Mouse (Mus musculus): ENCODE measurements around the gene Arsa. TPM values are rescaled to one million over a fixed set of nuclear protein-coding genes. Genes with fewer than 3 reads are reported as not detected.
A peak's percentile ranks its signal among the peaks of the same experiment; 100 is the strongest.
"Not testable (repeated sequence)": the region's sequence is repeated elsewhere in the genome, so short reads cannot be mapped to it uniquely, and the experiment has no call there.

Arsa gene
- polyA plus RNA-seq, 1 experiment = 33.2 TPM

GRCm38 (mm10) chr15:89432946-89433345 lies 44.3 kb downstream of the Arsa start:
- Histone ChIP-seq H3K27me3 (ENCODE audit: control insufficient read depth, insufficient read depth, insufficient read length) (no peaks in the 10 kb centered on the region), H3ac (ENCODE audit: control insufficient read depth, insufficient read length) (no peak overlapping the region), H3K36me3 (ENCODE audit: control insufficient read depth, insufficient read depth) (no peaks in the 10 kb centered on the region), H3K4me2 (ENCODE audit: low read depth) (no peak overlapping the region), H3K4me3 (no peak overlapping the region), H3K79me2 (ENCODE audit: control insufficient read depth, insufficient read depth) (peaks cover 12% of the 10 kb centered on the region)
- TF ChIP-seq CEBPB (IDR thresholded peaks at IDR 0.05; ENCODE audit: insufficient read depth, poor library complexity, severe bottlenecking) = no peak
- no peak for TF ChIP-seq TCF3 (IDR thresholded peaks at IDR 0.05; ENCODE audit: insufficient read length, low read depth)
- TF ChIP-seq SRF (IDR thresholded peaks at IDR 0.05; ENCODE audit: control insufficient read depth, insufficient read length, low read depth) = no peak
- no peak for TF ChIP-seq MYOG (IDR thresholded peaks at IDR 0.05; ENCODE audit: control insufficient read depth in 1 of 3, insufficient read depth in 1 of 3, insufficient read length in 2 of 3, low read depth in 2 of 3)
- TF ChIP-seq USF1 (IDR thresholded peaks at IDR 0.05; ENCODE audit: low read depth) = no peak
- TF ChIP-seq POLR2A (IDR thresholded peaks at IDR 0.05; ENCODE audit: insufficient read length, low read depth) = no peak
- TF ChIP-seq E2F4 (IDR thresholded peaks at IDR 0.05; ENCODE audit: insufficient read depth) = no peak
- no peak for TF ChIP-seq MYOD1 (IDR thresholded peaks at IDR 0.05; ENCODE audit: control insufficient read depth in 1 of 3, insufficient read length in 2 of 3, low read depth in 2 of 3)
- TF ChIP-seq MAX (IDR thresholded peaks at IDR 0.05; ENCODE audit: low read depth) = no peak
- no peak for TF ChIP-seq REST (IDR thresholded peaks at IDR 0.05; ENCODE audit: insufficient read depth, insufficient read length)

GRCm38 (mm10) chr15:89431806-89432205 lies 45.4 kb downstream of the Arsa start:
- peaks cover 12% of the 10 kb centered on the region for H3K79me2 ChIP-seq (ENCODE audit: control insufficient read depth, insufficient read depth)
- H3K4me3 ChIP-seq = no peak overlapping the region
- no peak overlapping the region for H3K4me2 ChIP-seq (ENCODE audit: low read depth)
- TF ChIP-seq MYOD1 (IDR thresholded peaks at IDR 0.05; ENCODE audit: control insufficient read depth in 1 of 3, insufficient read length in 2 of 3, low read depth in 2 of 3) = no peak
- TF ChIP-seq POLR2A (IDR thresholded peaks at IDR 0.05; ENCODE audit: insufficient read length, low read depth) = no peak
- no peak for TF ChIP-seq POLR2AphosphoS2 (IDR thresholded peaks at IDR 0.05; ENCODE audit: insufficient read length, low read depth)
- TF ChIP-seq TCF3 (IDR thresholded peaks at IDR 0.05; ENCODE audit: insufficient read length, low read depth) = no peak
- TF ChIP-seq CEBPB (IDR thresholded peaks at IDR 0.05; ENCODE audit: insufficient read depth, poor library complexity, severe bottlenecking) = no peak
- TF ChIP-seq REST (IDR thresholded peaks at IDR 0.05; ENCODE audit: insufficient read depth, insufficient read length) = no peak
- no peak for TF ChIP-seq SRF (IDR thresholded peaks at IDR 0.05; ENCODE audit: control insufficient read depth, insufficient read length, low read depth)
- no peak for TF ChIP-seq MAX (IDR thresholded peaks at IDR 0.05; ENCODE audit: low read depth)
- TF ChIP-seq MYOG (IDR thresholded peaks at IDR 0.05; ENCODE audit: control insufficient read depth in 1 of 3, insufficient read depth in 1 of 3, insufficient read length in 2 of 3, low read depth in 2 of 3) = no peak
- TF ChIP-seq E2F4 (IDR thresholded peaks at IDR 0.05; ENCODE audit: insufficient read depth) = no peak
- no peaks in the 10 kb centered on the region for H3K27me3 ChIP-seq (ENCODE audit: control insufficient read depth, insufficient read depth, insufficient read length)
- no peak overlapping the region for H3ac ChIP-seq (ENCODE audit: control insufficient read depth, insufficient read length)
- H3K36me3 ChIP-seq (ENCODE audit: control insufficient read depth, insufficient read depth) = peaks cover 9% of the 10 kb centered on the region

GRCm38 (mm10) chr15:89431271-89431670 lies 46.0 kb downstream of the Arsa start:
- H3K79me2 ChIP-seq (ENCODE audit: control insufficient read depth, insufficient read depth) = peaks cover 12% of the 10 kb centered on the region
- H3K4me3 ChIP-seq = no peak overlapping the region
- H3K4me2 ChIP-seq (ENCODE audit: low read depth) = no peak overlapping the region
- peaks cover 9% of the 10 kb centered on the region for H3K36me3 ChIP-seq (ENCODE audit: control insufficient read depth, insufficient read depth)
- no peak overlapping the region for H3ac ChIP-seq (ENCODE audit: control insufficient read depth, insufficient read length)
- no peaks in the 10 kb centered on the region for H3K27me3 ChIP-seq (ENCODE audit: control insufficient read depth, insufficient read depth, insufficient read length)
- TF ChIP-seq POLR2AphosphoS2 (IDR thresholded peaks at IDR 0.05; ENCODE audit: insufficient read length, low read depth) (no peak), CEBPB (IDR thresholded peaks at IDR 0.05; ENCODE audit: insufficient read depth, poor library complexity, severe bottlenecking) (no peak), MAX (IDR thresholded peaks at IDR 0.05; ENCODE audit: low read depth) (no peak), TCF12 (IDR thresholded peaks at IDR 0.05; ENCODE audit: insufficient read depth, poor library complexity, severe bottlenecking) (no peak)

- not testable (repeated sequence) for H3K27me3 ChIP-seq (ENCODE audit: control insufficient read depth, insufficient read depth, insufficient read length); H3ac ChIP-seq (ENCODE audit: control insufficient read depth, insufficient read length); H3K36me3 ChIP-seq (ENCODE audit: control insufficient read depth, insufficient read depth)
- Histone ChIP-seq H3K4me2 (ENCODE audit: low read depth) (peak overlapping the region; percentile 76), H3K79me2 (ENCODE audit: control insufficient read depth, insufficient read depth) (peaks cover 12% of the 10 kb centered on the region), H3K4me3 (peak overlapping the region; percentile 89)
Observed at GRCm38 (mm10) chr15:89430771-89431170, 46.5 kb downstream of the Arsa start.

DNA sequence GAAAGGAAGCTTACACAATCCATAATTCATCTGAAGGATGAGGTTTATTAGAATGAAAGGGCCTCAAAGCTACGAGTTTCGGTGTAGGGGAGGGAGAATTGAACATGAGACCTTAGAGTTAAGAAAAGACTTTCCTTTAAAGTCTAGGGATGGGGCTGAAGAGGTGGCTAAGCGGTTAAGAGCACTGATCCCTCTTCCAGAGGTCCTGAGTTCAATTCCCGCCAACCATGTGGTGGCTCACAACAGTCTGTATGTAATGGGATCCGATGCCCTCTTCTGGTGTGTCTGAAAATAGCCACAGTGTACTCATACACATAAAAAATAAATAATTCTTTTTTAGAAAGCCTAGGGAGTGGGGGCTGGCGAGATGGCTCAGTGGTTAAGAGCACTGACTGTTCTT lies 46.9 kb downstream of the Arsa start:
- H3K4me2 ChIP-seq (ENCODE audit: low read depth) = peak overlapping the region; percentile 76
- H3K36me3 ChIP-seq (ENCODE audit: control insufficient read depth, insufficient read depth) = peaks cover 9% of the 10 kb centered on the region
- H3K79me2 ChIP-seq (ENCODE audit: control insufficient read depth, insufficient read depth) = peaks cover 12% of the 10 kb centered on the region
- no peaks in the 10 kb centered on the region for H3K27me3 ChIP-seq (ENCODE audit: control insufficient read depth, insufficient read depth, insufficient read length)
- no peak for TF ChIP-seq MYOD1 (IDR thresholded peaks at IDR 0.05; ENCODE audit: control insufficient read depth in 1 of 3, insufficient read length in 2 of 3, low read depth in 2 of 3)
- TF ChIP-seq USF1 (IDR thresholded peaks at IDR 0.05; ENCODE audit: low read depth) = no peak
- no peak for TF ChIP-seq POLR2A (IDR thresholded peaks at IDR 0.05; ENCODE audit: insufficient read length, low read depth)
- TF ChIP-seq MAX (IDR thresholded peaks at IDR 0.05; ENCODE audit: low read depth) = no peak
- TF ChIP-seq E2F4 (IDR thresholded peaks at IDR 0.05; ENCODE audit: insufficient read depth) = no peak
- TF ChIP-seq POLR2AphosphoS2 (IDR thresholded peaks at IDR 0.05; ENCODE audit: insufficient read length, low read depth) = no peak
- no peak for TF ChIP-seq SRF (IDR thresholded peaks at IDR 0.05; ENCODE audit: control insufficient read depth, insufficient read length, low read depth)
- TF ChIP-seq TCF3 (IDR thresholded peaks at IDR 0.05; ENCODE audit: insufficient read length, low read depth) = no peak
- TF ChIP-seq TCF12 (IDR thresholded peaks at IDR 0.05; ENCODE audit: insufficient read depth, poor library complexity, severe bottlenecking) = no peak
- no peak for TF ChIP-seq REST (IDR thresholded peaks at IDR 0.05; ENCODE audit: insufficient read depth, insufficient read length)
- no peak for TF ChIP-seq CEBPB (IDR thresholded peaks at IDR 0.05; ENCODE audit: insufficient read depth, poor library complexity, severe bottlenecking)
- no peak for TF ChIP-seq MYOG (IDR thresholded peaks at IDR 0.05; ENCODE audit: control insufficient read depth in 1 of 3, insufficient read depth in 1 of 3, insufficient read length in 2 of 3, low read depth in 2 of 3)
- peak overlapping the region; percentile 89 for H3K4me3 ChIP-seq
- no peak overlapping the region for H3ac ChIP-seq (ENCODE audit: control insufficient read depth, insufficient read length)
